Mouse (Mus musculus) CH12.LX (cell line): ENCODE measurements around the gene Zbtb20. TPM values are rescaled to one million over a fixed set of nuclear protein-coding genes. Genes with fewer than 3 reads are reported as not detected.
A peak's percentile ranks its signal among the peaks of the same experiment; 100 is the strongest.

Experiments used
- DNase-seq: peaks from one replicate; pipeline ENCODE4 v3.0.0-alpha.2; 2013; ENCODE audit errors: extremely low read depth
- H3K27ac ChIP-seq: 2 replicates; pipeline ENCODE4 v1.5.1; 2012; ENCODE audit warnings: low read depth, mild to moderate bottlenecking, control low read depth, moderate library complexity; ENCODE audit not compliant: insufficient read depth
- H3K27me3 ChIP-seq: replicated peaks from 2 replicates; pipeline ENCODE3; 2012; ENCODE audit warnings: inconsistent platforms
- H3K36me3 ChIP-seq, 2 experiments: replicated peaks in 1 of 2; 2 replicates each; pipeline versions ENCODE3 to v1.6.1; 2012; ENCODE audit warnings: inconsistent platforms in 1 of 2, low read length in 1 of 2, mild to moderate bottlenecking in 1 of 2, mixed read lengths in 1 of 2, moderate library complexity in 1 of 2; ENCODE audit not compliant: control insufficient read depth in 1 of 2, insufficient read depth in 1 of 2
- H3K4me1 ChIP-seq, 2 experiments: 2 replicates each; pipeline ENCODE4 v1.6.1; 2012; ENCODE audit warnings: inconsistent platforms in 1 of 2, moderate library complexity in 1 of 2; ENCODE audit not compliant: insufficient read depth in 2 of 2, control insufficient read depth in 1 of 2
- H3K4me2 ChIP-seq: 2 replicates; pipeline ENCODE4 v1.6.1; 2012; ENCODE audit warnings: low read depth, mild to moderate bottlenecking, control low read depth; ENCODE audit not compliant: poor library complexity, insufficient read depth, severe bottlenecking
- H3K4me3 ChIP-seq, 3 experiments: fragments of 150-350 bp in 1 of 3; sonication (generic) in 1 of 3; replicated peaks in 1 of 3; 2 replicates each; pipeline versions ENCODE3 to v1.5.1; 2011 to 2012; ENCODE audit warnings: low read depth in 2 of 3, low read length in 2 of 3, mild to moderate bottlenecking in 2 of 3, moderate library complexity in 2 of 3, control low read depth in 1 of 3, improper control_type of control experiment in 1 of 3, inconsistent platforms in 1 of 3, mixed read lengths in 1 of 3; ENCODE audit not compliant: poor library complexity in 1 of 3
- H3K79me2 ChIP-seq: replicated peaks from 2 replicates; pipeline ENCODE4 v1.6.1; 2012; ENCODE audit warnings: mild to moderate bottlenecking, moderate library complexity; ENCODE audit not compliant: control insufficient read depth, poor library complexity, insufficient read depth, severe bottlenecking; ENCODE audit errors: extremely low read depth
- H3K9ac ChIP-seq: 2 replicates; pipeline ENCODE4 v1.6.1; 2012; ENCODE audit warnings: low read depth, mild to moderate bottlenecking, control low read depth, moderate library complexity; ENCODE audit not compliant: insufficient read depth
- H3K9me3 ChIP-seq: replicated peaks from 2 replicates; pipeline ENCODE3; 2012; ENCODE audit warnings: low read length, inconsistent platforms, mixed read lengths
- ELF1 ChIP-seq: IDR thresholded peaks from 2 replicates; pipeline ENCODE4 v1.6.1; 2014; ENCODE audit warnings: low read depth, mild to moderate bottlenecking, inconsistent platforms, low read length, improper control_type of control experiment
- IRF4 ChIP-seq: IDR thresholded peaks from 2 replicates; pipeline ENCODE4 v1.6.1; 2014; ENCODE audit warnings: low read depth, mild to moderate bottlenecking, inconsistent platforms, low read length, improper control_type of control experiment
- JUND ChIP-seq: conservative IDR thresholded peaks from 2 replicates; pipeline ENCODE4 v1.6.1; 2011; ENCODE audit warnings: low read depth, low read length, improper control_type of control experiment
- MAFK ChIP-seq: IDR thresholded peaks from 2 replicates; pipeline ENCODE4 v1.6.1; 2011; ENCODE audit warnings: low read length, improper control_type of control experiment; ENCODE audit not compliant: insufficient replicate concordance
- MAZ ChIP-seq: IDR thresholded peaks from 2 replicates; pipeline ENCODE4 v1.6.1; 2012; ENCODE audit warnings: low read depth, mild to moderate bottlenecking, inconsistent platforms, low read length, improper control_type of control experiment, moderate library complexity
- MEF2A ChIP-seq: IDR thresholded peaks from 2 replicates; pipeline ENCODE4 v1.6.1; 2014; ENCODE audit warnings: low read depth, mild to moderate bottlenecking, inconsistent platforms, low read length, improper control_type of control experiment, borderline replicate concordance
- MXI1 ChIP-seq: IDR thresholded peaks from 2 replicates; pipeline ENCODE4 v1.6.1; 2011; ENCODE audit warnings: mild to moderate bottlenecking, low read depth, low read length, improper control_type of control experiment
- NELFE ChIP-seq: IDR thresholded peaks from 2 replicates; pipeline ENCODE4 v1.6.1; 2011; ENCODE audit warnings: low read depth, low read length, improper control_type of control experiment
- NRF1 ChIP-seq: IDR thresholded peaks from 2 replicates; pipeline ENCODE4 v1.6.1; 2014; ENCODE audit warnings: low read depth, mild to moderate bottlenecking, inconsistent platforms, low read length, improper control_type of control experiment, moderate library complexity
- POLR2A ChIP-seq: IDR thresholded peaks from 2 replicates; pipeline ENCODE4 v1.6.1; 2011; ENCODE audit warnings: low read depth, mild to moderate bottlenecking, improper control_type of control experiment, low read length
- POLR2AphosphoS2 ChIP-seq: IDR thresholded peaks from 2 replicates; pipeline ENCODE4 v1.6.1; 2011; ENCODE audit warnings: low read depth, low read length, improper control_type of control experiment
- RCOR1 ChIP-seq: conservative IDR thresholded peaks from 2 replicates; pipeline ENCODE4 v1.6.1; 2012; ENCODE audit warnings: low read depth, mild to moderate bottlenecking, inconsistent platforms, low read length, improper control_type of control experiment
- TCF12 ChIP-seq: IDR thresholded peaks from 2 replicates; pipeline ENCODE4 v1.6.1; 2014; ENCODE audit warnings: low read depth, mild to moderate bottlenecking, inconsistent platforms, low read length, improper control_type of control experiment
- dilution Hi-C: fragments of 300-500 bp; cut with MboI; formaldehyde crosslinking; loops from 2 replicates; pipeline ENCODE4 v1.14.3; 2020; ENCODE audit warnings: low sequenced_read_pairs; ENCODE audit not compliant: extremely low pct_unique_long_range_greater_than_20kb, extremely low pct_ligation_motif_present
- in situ Hi-C: fragments of 300-500 bp; cut with MboI; formaldehyde crosslinking; loops from 3 replicates; pipeline ENCODE4 v1.14.3; 2019; ENCODE audit warnings: low sequenced_read_pairs, low pct_ligation_motif_present, low pct_unique_long_range_greater_than_20kb, mixed read lengths
- polyA plus RNA-seq: library from polyadenylated mRNA; unstranded; fragments of >175 nt; gene quantifications from 2 replicates; pipeline ENCODE4 v1.2.1, GENCODE M21; 2012; ENCODE audit warnings: low read depth; ENCODE audit not compliant: insufficient read length
- total RNA-seq, 2 experiments: library from RNA; depleted of rRNA; stranded (reverse); fragments of 300-350 nt in 1 of 2; fragments of >200 nt in 1 of 2; gene quantifications; 2 replicates each; pipeline ENCODE4 v1.2.3; 2012 to 2014

Zbtb20 gene
- total and polyA plus RNA-seq, 3 experiments: 24.9 to 58.0 (median 51.6) TPM

- Histone ChIP-seq H3K79me2 (no peaks in the 10 kb centered on the region), H3K27me3 (no peaks in the 10 kb centered on the region), H3K4me1 (peaks cover 0 to 5% of the 10 kb centered on the region in 2 experiments; a peak in 2 of 4 replicates), H3K4me2 (no peak overlapping the region), H3K36me3 (no peaks in the 10 kb centered on the region), H3K9me3 (no peaks in the 10 kb centered on the region), H3K9ac (no peak overlapping the region), H3K27ac (no peak overlapping the region), H3K4me3 (no peak overlapping the region)
- in situ Hi-C loops: loop anchor here (25.0 kb wide), 1 partner anchor 261 kb away; no protein-coding TSS in a partner anchor
- DNase-seq: no peak
- TF ChIP-seq IRF4 (no peak), RCOR1 (no peak)
- dilution Hi-C loops: no loop called here
Observed at GRCm38 (mm10) chr16:43172912-43173311, 297.2 kb downstream of the Zbtb20 start.

DNA sequence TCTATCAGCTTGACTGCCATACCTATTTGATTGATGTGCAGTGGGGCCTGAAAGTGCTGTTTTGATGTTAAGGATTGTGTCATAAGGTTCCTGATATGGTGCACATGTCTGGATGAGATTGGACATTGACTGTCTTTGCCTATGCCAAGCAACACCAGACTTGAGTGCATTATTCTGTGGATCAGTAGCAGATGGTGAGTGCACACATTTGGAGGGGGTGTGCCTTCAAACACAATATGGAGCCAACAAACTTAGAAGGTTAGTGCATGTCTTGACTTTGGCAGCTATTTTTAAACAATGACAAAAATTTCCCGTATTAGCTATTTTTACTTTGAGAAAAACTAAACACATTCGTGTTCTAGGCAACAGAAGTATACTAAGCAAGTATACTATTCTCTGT lies 299.1 kb downstream of the Zbtb20 start:
- no peak overlapping the region for H3K4me2 ChIP-seq
- no peak overlapping the region for H3K9ac ChIP-seq
- H3K9me3 ChIP-seq: no peaks in the 10 kb centered on the region
- peaks cover 0 to 5% of the 10 kb centered on the region in 2 experiments; a peak in 2 of 4 replicates for H3K4me1 ChIP-seq
- dilution Hi-C loops (no loop called here), in situ Hi-C loops (loop anchor here (25.0 kb wide), 1 partner anchor 263 kb away; no protein-coding TSS in a partner anchor)
- no peak overlapping the region for H3K27ac ChIP-seq
- H3K36me3 ChIP-seq: no peaks in the 10 kb centered on the region
- no peaks in the 10 kb centered on the region for H3K79me2 ChIP-seq
- no peak for TF ChIP-seq NELFE
- no peak for TF ChIP-seq ELF1
- TF ChIP-seq POLR2AphosphoS2: no peak
- no peak for TF ChIP-seq NRF1
- TF ChIP-seq JUND: no peak
- TF ChIP-seq MEF2A: peak; percentile 66; the same call in 1 of the 2 replicates
- no peak for TF ChIP-seq MAZ
- H3K4me3 ChIP-seq: no peak overlapping the region
- H3K27me3 ChIP-seq: no peaks in the 10 kb centered on the region
- no peak for DNase-seq

DNA sequence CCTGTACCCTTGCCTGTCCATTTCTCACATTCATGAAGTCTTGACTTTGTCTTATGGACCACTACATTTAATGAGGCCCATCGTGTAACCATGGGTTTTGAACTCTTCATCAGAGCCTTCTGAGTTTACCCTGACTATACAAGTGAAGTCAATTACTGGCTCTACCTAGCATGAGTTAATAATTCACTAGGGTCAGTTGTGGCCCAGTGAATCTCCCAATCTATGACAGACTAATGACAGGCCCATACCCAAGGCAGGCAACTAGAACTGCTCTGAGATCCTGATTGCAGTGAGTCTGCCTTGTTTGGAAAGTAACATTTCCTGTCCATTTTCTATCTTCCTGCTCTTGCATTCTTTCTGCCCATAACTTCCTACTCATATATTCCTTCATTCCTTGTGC lies 305.4 kb downstream of the Zbtb20 start:
- TF ChIP-seq IRF4 (no peak), MXI1 (no peak), TCF12 (no peak), POLR2A (no peak), MAFK (no peak), JUND (no peak)
- TF ChIP-seq, all 38 proteins: peak for 0
- dilution Hi-C loops: no loop called here
- in situ Hi-C loops: no loop called here

More for the DNA sequence above, 305.4 kb downstream of the Zbtb20 start:
- Histone ChIP-seq H3K9ac (no peak overlapping the region), H3K4me1 (no peaks in the 10 kb centered on the region), H3K27ac (no peak overlapping the region), H3K79me2 (no peaks in the 10 kb centered on the region), H3K36me3 (no peaks in the 10 kb centered on the region), H3K9me3 (no peaks in the 10 kb centered on the region), H3K27me3 (no peaks in the 10 kb centered on the region), H3K4me3 (no peak overlapping the region), H3K4me2 (no peak overlapping the region)
- no peak for DNase-seq
